Mouse (Mus musculus): Measurements from ENCODE around the gene Gm6793.

DNA sequence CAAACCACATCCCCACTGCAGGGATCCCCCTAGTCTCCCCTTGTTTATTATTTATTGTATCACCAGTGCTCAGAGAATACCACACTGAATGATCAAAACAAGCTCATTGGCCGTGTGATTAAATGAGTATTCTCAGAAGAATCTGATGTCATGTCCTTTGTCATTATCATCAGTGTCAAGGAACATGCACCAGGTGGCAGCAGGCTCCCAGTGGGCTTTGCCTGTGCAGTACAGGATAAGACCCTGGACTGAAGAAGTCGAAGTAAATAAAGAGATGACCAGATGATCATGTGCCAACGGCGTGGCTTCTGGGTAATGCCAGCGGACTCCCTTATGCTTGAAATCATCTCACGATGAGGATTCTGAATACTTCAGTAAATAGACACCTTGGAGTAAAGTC is 33.5 kb upstream of the Gm6793 start:
- TF ChIP-seq CTCF (IDR thresholded peaks at IDR 0.05; ENCODE audit: low read depth) (no peak), EP300 (IDR thresholded peaks at IDR 0.05; ENCODE audit: low read depth) (no peak)
